Mouse (Mus musculus) CD4-positive, CD25-positive, alpha-beta regulatory T cell, adult 2 months (primary cell): ENCODE data around the gene Pknox2.

Source experiments
- DNase-seq: peaks from one replicate; pipeline ENCODE4 v3.0.0-alpha.2; 2012; ENCODE audit warnings: low read depth, low spot score

The Pknox2 gene

GRCm38 (mm10) chr9:37147359-37147685, at the start of gene Pknox2:
TSS of gene Pknox2 (minus strand) at chr9:37147407.
- peak; percentile 68 for DNase-seq

GRCm38 (mm10) chr9:37188024-37188423, 40.8 kb upstream of the Pknox2 start:
- no peak for DNase-seq

GRCm38 (mm10) chr9:37187407-37187806, 40.2 kb upstream of the Pknox2 start:
- no peak for DNase-seq

- DNase-seq, result no peak
Observed at GRCm38 (mm10) chr9:37183176-37183575, 36.0 kb upstream of the Pknox2 start.

GRCm38 (mm10) chr9:37181596-37181995, 34.4 kb upstream of the Pknox2 start:
- no peak for DNase-seq

- no peak for DNase-seq
Observed at GRCm38 (mm10) chr9:37179596-37179995, 32.4 kb upstream of the Pknox2 start.

- no peak for DNase-seq
Observed at GRCm38 (mm10) chr9:37178911-37179310, 31.7 kb upstream of the Pknox2 start.

GRCm38 (mm10) chr9:37177551-37177950, 30.3 kb upstream of the Pknox2 start:
- DNase-seq, result no peak

- peak; percentile 72 for DNase-seq
Observed at GRCm38 (mm10) chr9:37177107-37177506, 29.9 kb upstream of the Pknox2 start.

- DNase-seq, result no peak
Observed at GRCm38 (mm10) chr9:37176002-37176401, 28.8 kb upstream of the Pknox2 start.

GRCm38 (mm10) chr9:37173376-37173775, 26.2 kb upstream of the Pknox2 start:
- DNase-seq, result no peak

GRCm38 (mm10) chr9:37166899-37167298, 19.7 kb upstream of the Pknox2 start:
- DNase-seq, result no peak

GRCm38 (mm10) chr9:37160686-37161085, 13.5 kb upstream of the Pknox2 start:
- no peak for DNase-seq

GRCm38 (mm10) chr9:37147886-37148285, 679 bp upstream of the Pknox2 start:
- no peak for DNase-seq

GRCm38 (mm10) chr9:37146603-37147358, 426 bp downstream of the Pknox2 start:
- peak; percentile 62 for DNase-seq

- no peak for DNase-seq
Observed at GRCm38 (mm10) chr9:37146353-37146602, 929 bp downstream of the Pknox2 start.

GRCm38 (mm10) chr9:37145616-37146352, 1.4 kb downstream of the Pknox2 start:
- peak; percentile 3 for DNase-seq

GRCm38 (mm10) chr9:37145151-37145615, 2.0 kb downstream of the Pknox2 start:
- DNase-seq, result peak; percentile 6

- no peak for DNase-seq
Observed at GRCm38 (mm10) chr9:37144696-37145095, 2.5 kb downstream of the Pknox2 start.

GRCm38 (mm10) chr9:37144251-37144650, 3.0 kb downstream of the Pknox2 start:
- no peak for DNase-seq

GRCm38 (mm10) chr9:37143046-37143931, 3.9 kb downstream of the Pknox2 start:
- DNase-seq, result no peak

- no peak for DNase-seq
Observed at GRCm38 (mm10) chr9:37142107-37142506, 5.1 kb downstream of the Pknox2 start.
